Mouse (Mus musculus): ENCODE data around the gene Samd15.

GRCm38 (mm10) chr12:87217596-87217995 is 18.1 kb downstream of the Samd15 start:
- TF ChIP-seq FLI1 (IDR thresholded peaks at IDR 0.05; ENCODE audit: low read length) (no peak), GATA1 (IDR thresholded peaks at IDR 0.05; ENCODE audit: borderline replicate concordance, low read length) (no peak)
